Mouse (Mus musculus) gastrocnemius, postnatal 36 days (tissue): ENCODE measurements around the gene Ckmt1. TPM values are rescaled to one million over a fixed set of nuclear protein-coding genes. Genes with fewer than 3 reads are reported as not detected.
A peak's percentile ranks its signal among the peaks of the same experiment; 100 is the strongest.
"Not testable (repeated sequence)": the region's sequence is repeated elsewhere in the genome, so short reads cannot be mapped to it uniquely, and the experiment has no call there.

Source experiments
- DNase-seq, 2 experiments: peaks; one replicate each; pipeline ENCODE4 v3.0.0; 2022
- intact Hi-C: fragments of 180-260 bp; cut with DNase I; formaldehyde crosslinking; loops from one replicate; pipeline ENCODE4 v1.15.1; 2025
- long read RNA-seq, 2 experiments: library from polyadenylated mRNA; stranded (forward); transcript quantifications; one replicate each; pipeline ENCODE4 v2.0.0; 2021
- total RNA-seq, 2 experiments: library from RNA; stranded (reverse); gene quantifications; 2 replicates each; pipeline ENCODE4 v1.2.3; 2021

Gene Ckmt1
- not detected for total RNA-seq
- long read RNA-seq, experiment 1, result 0 reads
- long read RNA-seq, experiment 2, result 0 reads

- no peak for DNase-seq
- intact Hi-C loops, result no loop called here
These were observed at the start of gene Ckmt1 for GRCm38 (mm10) chr2:121357494-121357893. Gene Ckmt1, plus strand, starts transcription at chr2:121357714.

GRCm38 (mm10) chr2:121308997-121309416 is 48.5 kb upstream of the Ckmt1 start:
- peak in 1 of 2 experiments; percentile 32 for DNase-seq
- intact Hi-C loops, result no loop called here

- intact Hi-C loops, result no loop called here
- DNase-seq, result no peak
These were observed 41.2 kb upstream of the Ckmt1 start for GRCm38 (mm10) chr2:121316278-121316677.

- no peak for DNase-seq
- intact Hi-C loops, result no loop called here
These were observed 34.5 kb upstream of the Ckmt1 start for GRCm38 (mm10) chr2:121323041-121323440.

GRCm38 (mm10) chr2:121323693-121324470 is 33.6 kb upstream of the Ckmt1 start:
- intact Hi-C loops, result no loop called here
- DNase-seq, result no peak

GRCm38 (mm10) chr2:121329492-121329891 is 28.0 kb upstream of the Ckmt1 start:
- intact Hi-C loops, result no loop called here
- DNase-seq, result no peak

- no peak for DNase-seq
- intact Hi-C loops, result no loop called here
These were observed 18.5 kb upstream of the Ckmt1 start for GRCm38 (mm10) chr2:121339057-121339456.

- intact Hi-C loops, result no loop called here
- DNase-seq, result no peak
These were observed 4.4 kb upstream of the Ckmt1 start for GRCm38 (mm10) chr2:121353156-121353555.

- intact Hi-C loops, result loop anchor here (1.0 kb wide), 1 partner anchor 59 kb away; the partner anchor contains the start of genes Catsper2 and Pdia3
- DNase-seq, result no peak
These were observed 3.1 kb upstream of the Ckmt1 start for GRCm38 (mm10) chr2:121354378-121354777.

- peak; percentile 95 for DNase-seq
- intact Hi-C loops, result loop anchor here (1.0 kb wide), 1 partner anchor 58 kb away; the partner anchor contains the start of genes Catsper2 and Pdia3
These were observed 2.5 kb upstream of the Ckmt1 start, which contains the start of gene Ppip5k1 for GRCm38 (mm10) chr2:121354820-121355592. Gene Ppip5k1, minus strand, starts transcription at chr2:121355396.

GRCm38 (mm10) chr2:121357961-121358360 is 447 bp downstream of the Ckmt1 start:
- DNase-seq, result no peak
- intact Hi-C loops, result no loop called here

- no peak for DNase-seq
- intact Hi-C loops, result no loop called here
These were observed 867 bp downstream of the Ckmt1 start for GRCm38 (mm10) chr2:121358381-121358780.

GRCm38 (mm10) chr2:121359461-121359860 is 1.9 kb downstream of the Ckmt1 start:
- DNase-seq, result no peak
- intact Hi-C loops, result no loop called here

GRCm38 (mm10) chr2:121363656-121364055 is 6.1 kb downstream of the Ckmt1 start:
- intact Hi-C loops, result no loop called here
- DNase-seq, result no peak

- intact Hi-C loops, result no loop called here
- DNase-seq, result no peak
These were observed 11.3 kb downstream of the Ckmt1 start for GRCm38 (mm10) chr2:121368831-121369230.

GRCm38 (mm10) chr2:121370921-121371320 is 13.4 kb downstream of the Ckmt1 start:
- intact Hi-C loops, result no loop called here
- no peak for DNase-seq

- DNase-seq, result no peak
- intact Hi-C loops, result no loop called here
These were observed 14.8 kb downstream of the Ckmt1 start for GRCm38 (mm10) chr2:121372266-121372665.

- DNase-seq, result no peak
- intact Hi-C loops, result no loop called here
These were observed 17.3 kb downstream of the Ckmt1 start for GRCm38 (mm10) chr2:121374766-121375165.

GRCm38 (mm10) chr2:121386961-121387575 is 29.6 kb downstream of the Ckmt1 start, which contains the start of gene Strc:
Gene Strc, minus strand, starts transcription at chr2:121387168.
- intact Hi-C loops, DNase-seq: not testable (repeated sequence)

- intact Hi-C loops, result no loop called here
- peak; percentile 51 to 64 for DNase-seq
These were observed 39.1 kb downstream of the Ckmt1 start for GRCm38 (mm10) chr2:121396624-121397023.

GRCm38 (mm10) chr2:121403296-121403695 is 45.8 kb downstream of the Ckmt1 start:
- intact Hi-C loops, result loop anchor here (10.0 kb wide), 1 partner anchor 218 kb away; no protein-coding TSS in a partner anchor
- no peak for DNase-seq
